Mouse (Mus musculus): ENCODE measurements around the gene Psd4.

GRCm38 (mm10) chr2:24385111-24385961 lies 18.0 kb downstream of the Psd4 start:
- TF ChIP-seq GATA1 (IDR thresholded peaks at IDR 0.05; ENCODE audit: borderline replicate concordance, low read length) (no peak), FLI1 (IDR thresholded peaks at IDR 0.05; ENCODE audit: low read length) (no peak)

All from megakaryocyte, embryonic 14.5 days (primary cell).